Mouse (Mus musculus) lung, postnatal 0 days (tissue): ENCODE data around the gene Rgs11.

ENCODE experiments used
- CTCF ChIP-seq: IDR thresholded peaks from 2 replicates; pipeline ENCODE4 v1.5.1; 2016; ENCODE audit warnings: antibody characterized with exemption, mild to moderate bottlenecking
- EP300 ChIP-seq: IDR thresholded peaks from 2 replicates; pipeline ENCODE4 v1.6.1; 2016; ENCODE audit warnings: antibody characterized with exemption, mild to moderate bottlenecking, control low read depth

DNA sequence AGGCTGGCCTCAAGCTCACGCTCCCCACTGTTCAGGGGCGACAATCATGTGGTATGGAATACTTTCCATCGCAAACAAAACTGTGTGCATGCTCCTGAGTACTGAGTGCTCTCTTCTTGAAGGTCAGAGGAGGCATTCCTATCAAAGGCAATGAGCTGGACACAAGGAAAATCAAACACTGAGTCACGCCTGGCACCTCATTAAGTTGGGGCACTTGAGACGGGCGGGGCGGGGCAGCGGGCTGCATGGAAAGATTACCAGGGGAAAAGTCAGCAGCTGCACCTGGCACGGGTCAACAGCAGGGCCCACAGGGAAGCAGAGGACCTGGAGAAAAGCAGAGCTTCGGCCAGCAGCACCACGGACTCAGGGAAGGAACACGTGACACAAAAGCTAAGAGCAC is 22.4 kb downstream of the Rgs11 start:
- peak; percentile 84 for TF ChIP-seq EP300
- TF ChIP-seq CTCF: no peak
